Mouse (Mus musculus) midbrain, embryonic 15.5 days (tissue): ENCODE data around the gene Gtf3c4. TPM values are rescaled to one million over a fixed set of nuclear protein-coding genes. Genes with fewer than 3 reads are reported as not detected.

Experiments
- ATAC-seq: fragments of 200-750 bp; cut with Nextera tagmentation; replicated peaks from 2 replicates; pipeline ENCODE4 v1.8.0; 2017; ENCODE audit warnings: moderate TSS enrichment
- H3K27ac ChIP-seq: fragments of 300-500 bp; sonication (generic); 2 replicates; pipeline ENCODE4 v1.5.1; 2015; ENCODE audit warnings: mild to moderate bottlenecking, inconsistent platforms
- H3K27me3 ChIP-seq: fragments of 300-500 bp; sonication (generic); replicated peaks from 2 replicates; pipeline ENCODE4 v1.6.1; 2015; ENCODE audit warnings: inconsistent platforms
- H3K36me3 ChIP-seq: fragments of 300-500 bp; sonication (generic); replicated peaks from 2 replicates; pipeline ENCODE4 v1.6.1; 2015; ENCODE audit warnings: inconsistent platforms
- H3K4me1 ChIP-seq: fragments of 300-500 bp; sonication (generic); 2 replicates; pipeline ENCODE4 v1.6.1; 2015; ENCODE audit warnings: inconsistent platforms
- H3K4me2 ChIP-seq: fragments of 300-500 bp; sonication (generic); 2 replicates; pipeline ENCODE4 v1.6.1; 2015; ENCODE audit warnings: inconsistent platforms, mild to moderate bottlenecking, moderate library complexity
- H3K4me3 ChIP-seq: fragments of 300-500 bp; sonication (generic); 2 replicates; pipeline ENCODE4 v1.5.1; 2015; ENCODE audit warnings: mild to moderate bottlenecking, inconsistent platforms
- H3K9ac ChIP-seq: fragments of 300-500 bp; sonication (generic); 2 replicates; pipeline ENCODE4 v1.6.1; 2015; ENCODE audit warnings: mild to moderate bottlenecking, inconsistent platforms
- H3K9me3 ChIP-seq: fragments of 300-500 bp; sonication (generic); 2 replicates; pipeline ENCODE4 v1.6.1; 2016; ENCODE audit warnings: inconsistent platforms
- WGBS: fragments of 180-500 bp; shearing (Covaris S2); methylation state at CpG from one replicate; pipeline ENCODE4 v1.1.7; 2015; ENCODE audit warnings: mixed read lengths; 5-methylcytosine and 5-hydroxymethylcytosine counted together
- polyA plus RNA-seq: library from polyadenylated mRNA; unstranded; fragments of >200 nt; fragmentation: Nextera tagmentation; extraction: Ambion mirVana; gene quantifications from 2 replicates; pipeline ENCODE4 v1.2.1, GENCODE M21; 2015

Gtf3c4 gene
- polyA plus RNA-seq, 1 experiment from 2014 or later = 22.8 TPM

DNA sequence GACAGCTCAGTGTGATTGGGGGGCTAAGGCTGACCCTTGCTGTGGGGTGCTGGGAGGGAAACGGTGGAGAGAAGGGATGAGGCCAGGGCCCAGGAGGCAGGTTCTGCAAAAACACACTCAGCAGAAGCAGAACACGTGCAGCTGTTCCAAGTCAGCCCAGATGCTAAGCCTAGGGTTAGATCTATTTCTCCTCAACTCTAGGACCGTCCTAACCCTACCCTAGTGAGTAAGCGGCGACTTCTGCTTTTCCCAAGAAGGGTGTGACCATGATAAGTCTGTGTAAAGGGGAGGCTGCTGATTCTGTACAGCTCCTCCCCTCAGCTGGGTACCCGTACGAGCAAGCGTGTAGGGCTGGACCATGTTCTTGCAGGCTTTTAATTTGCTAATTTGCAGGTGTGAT, 43.9 kb downstream of the Gtf3c4 start:
- no peaks in the 10 kb centered on the region for H3K36me3 ChIP-seq
- H3K4me3 ChIP-seq = no peak overlapping the region
- no peak overlapping the region for H3K9ac ChIP-seq
- no peak for ATAC-seq
- peak overlapping the region; percentile 71; the same call in 1 of the 2 replicates for H3K27ac ChIP-seq
- H3K4me1 ChIP-seq = peaks cover 38% of the 10 kb centered on the region
- WGBS = 71% methylated on average over 8 of the region's 8 CpGs
- peaks cover 4% of the 10 kb centered on the region; the same call in 1 of the 2 replicates for H3K27me3 ChIP-seq
- no peaks in the 10 kb centered on the region for H3K9me3 ChIP-seq
- H3K4me2 ChIP-seq = no peak overlapping the region

DNA sequence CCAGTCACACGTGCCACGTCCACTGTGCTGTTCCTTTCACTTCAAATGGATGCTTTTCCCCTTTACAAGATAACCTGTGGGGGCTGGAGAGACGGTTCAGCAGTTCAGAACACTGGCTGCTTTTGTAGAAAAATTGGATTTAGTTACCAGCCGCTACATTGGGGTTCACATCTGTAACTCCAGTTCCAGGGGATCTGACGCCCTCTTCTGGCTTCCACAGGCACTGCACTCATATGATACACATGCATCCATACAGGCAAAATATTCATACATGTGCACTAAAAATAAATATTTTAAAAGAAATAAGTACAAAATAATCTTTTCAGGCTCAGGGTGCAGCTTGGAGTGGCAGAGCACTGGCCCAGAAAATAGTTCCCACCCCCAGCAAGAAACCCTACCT, 45.5 kb downstream of the Gtf3c4 start:
- Histone ChIP-seq H3K9ac (no peak overlapping the region), H3K27ac (no peak overlapping the region), H3K36me3 (no peaks in the 10 kb centered on the region), H3K4me3 (no peak overlapping the region), H3K4me2 (no peak overlapping the region), H3K27me3 (peaks cover 4% of the 10 kb centered on the region; the same call in 1 of the 2 replicates), H3K4me1 (peaks cover 38% of the 10 kb centered on the region), H3K9me3 (no peaks in the 10 kb centered on the region)
- no peak for ATAC-seq
- WGBS = 75% methylated on average over 5 of the region's 5 CpGs

DNA sequence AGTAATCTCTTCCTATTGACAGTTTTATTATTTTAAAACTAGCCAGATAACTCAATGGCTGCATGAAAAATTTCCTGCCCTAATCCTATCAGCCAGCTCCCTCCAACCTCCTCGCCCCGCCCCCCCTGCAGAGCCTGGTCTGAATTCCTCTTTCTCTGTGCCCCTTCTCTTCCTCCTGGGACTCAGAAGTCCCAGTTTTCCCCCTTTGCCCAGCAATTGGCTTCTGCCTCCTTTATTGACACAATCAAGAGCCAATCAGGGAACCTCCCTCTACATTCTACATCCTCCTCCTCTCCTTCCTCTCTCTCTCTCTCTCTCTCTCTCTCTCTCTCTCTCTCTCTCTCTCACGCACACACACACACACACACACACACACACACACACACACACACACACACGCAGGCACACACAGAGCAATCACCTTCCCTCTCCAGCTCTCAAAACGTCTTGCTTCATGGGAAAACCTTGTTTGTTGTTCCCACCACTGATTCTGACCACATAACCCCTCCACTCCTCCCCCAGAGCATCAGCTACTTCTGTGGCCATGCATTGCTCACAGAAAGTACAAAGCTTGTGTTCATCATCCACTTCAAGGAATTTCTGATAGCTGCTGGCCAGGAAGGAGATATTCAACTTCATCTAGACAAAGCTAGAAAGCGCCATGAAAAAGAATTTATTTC, 47.1 kb downstream of the Gtf3c4 start:
- Histone ChIP-seq H3K9me3 (no peaks in the 10 kb centered on the region), H3K9ac (peak overlapping the region; percentile 3; the same call in 1 of the 2 replicates), H3K27me3 (peaks cover 4% of the 10 kb centered on the region; the same call in 1 of the 2 replicates), H3K27ac (peak overlapping the region; percentile 69), H3K36me3 (no peaks in the 10 kb centered on the region), H3K4me1 (peaks cover 30% of the 10 kb centered on the region), H3K4me3 (peak overlapping the region; percentile 19; the same call in 1 of the 2 replicates), H3K4me2 (peak overlapping the region; percentile 47)
- WGBS = 25% methylated on average over 5 of the region's 6 CpGs
- ATAC-seq = peak; percentile 70

DNA sequence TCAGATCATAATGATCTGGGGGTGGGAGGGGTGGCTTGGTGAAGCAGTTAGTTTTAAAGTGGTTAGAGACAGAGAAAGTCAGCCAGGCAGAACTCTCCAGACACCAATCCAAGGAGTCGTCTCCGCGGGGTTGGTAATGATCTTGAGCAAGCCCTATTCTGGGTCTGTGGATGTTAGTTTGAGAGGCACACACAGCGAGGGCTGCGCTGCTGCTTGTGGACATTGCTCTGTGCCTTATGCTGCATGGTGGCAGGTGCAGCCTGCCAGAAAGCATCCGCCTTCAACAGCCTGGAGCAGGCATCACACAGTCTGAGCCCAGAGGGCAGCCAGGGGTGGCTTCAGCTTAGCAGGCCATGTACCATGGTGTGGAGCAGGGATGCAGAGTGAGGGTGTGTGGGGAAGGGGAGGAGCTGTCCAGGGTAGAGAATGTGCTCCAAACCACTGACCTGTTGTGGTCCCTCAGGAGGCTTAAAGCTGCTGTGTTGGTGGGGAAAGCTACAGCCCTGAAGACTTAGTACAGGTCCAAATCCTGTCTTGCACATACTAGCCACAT, 53.0 kb downstream of the Gtf3c4 start:
- no peak overlapping the region for H3K4me3 ChIP-seq
- no peak overlapping the region for H3K27ac ChIP-seq
- ATAC-seq = no peak
- no peak overlapping the region for H3K4me2 ChIP-seq
- no peak overlapping the region for H3K9ac ChIP-seq
- peaks cover 4% of the 10 kb centered on the region; the same call in 1 of the 2 replicates for H3K27me3 ChIP-seq
- WGBS = 63% methylated on average over 6 of the region's 6 CpGs
- H3K9me3 ChIP-seq = no peaks in the 10 kb centered on the region
- peaks cover 11% of the 10 kb centered on the region for H3K4me1 ChIP-seq
- no peaks in the 10 kb centered on the region for H3K36me3 ChIP-seq

DNA sequence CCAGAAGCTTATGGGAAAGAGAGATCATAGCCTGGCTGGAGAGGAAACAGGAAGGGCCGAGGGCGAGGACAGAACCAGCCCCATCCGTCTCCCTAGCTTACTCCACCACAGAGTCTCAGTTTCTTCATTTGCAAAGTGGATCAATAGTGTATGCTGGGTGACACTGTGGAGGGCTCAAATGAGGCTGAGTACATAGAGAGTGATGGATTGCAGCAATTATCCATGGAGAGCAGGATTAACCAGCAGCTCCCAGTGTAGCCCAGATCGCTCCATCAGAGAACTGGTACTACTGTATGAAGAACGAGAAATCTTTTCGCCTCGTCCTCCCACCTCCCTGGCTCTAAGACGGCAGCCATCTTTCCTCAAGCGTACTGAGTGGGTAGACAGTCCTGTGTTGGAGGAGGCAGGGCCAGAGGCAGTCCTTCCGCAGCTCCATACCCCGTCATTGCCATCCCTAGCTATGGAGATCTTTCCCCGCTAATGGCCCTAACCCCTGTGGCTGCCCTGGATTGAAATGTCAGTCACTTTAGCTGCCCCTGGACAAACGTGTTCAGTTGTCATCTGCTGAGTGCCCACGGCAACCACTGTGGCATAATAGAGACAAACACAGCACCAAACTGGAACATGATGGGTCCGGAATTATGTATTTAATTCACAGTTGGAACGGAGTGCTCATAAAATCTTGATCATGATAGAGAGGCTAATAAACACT, 53.6 kb downstream of the Gtf3c4 start:
- WGBS = 65% methylated on average over 16 of the region's 16 CpGs
- no peak for ATAC-seq
- Histone ChIP-seq H3K27ac (no peak overlapping the region), H3K4me2 (no peak overlapping the region), H3K4me1 (peaks cover 11% of the 10 kb centered on the region), H3K4me3 (no peak overlapping the region), H3K9ac (no peak overlapping the region), H3K36me3 (no peaks in the 10 kb centered on the region), H3K27me3 (peaks cover 1% of the 10 kb centered on the region; the same call in 1 of the 2 replicates), H3K9me3 (no peaks in the 10 kb centered on the region)

DNA sequence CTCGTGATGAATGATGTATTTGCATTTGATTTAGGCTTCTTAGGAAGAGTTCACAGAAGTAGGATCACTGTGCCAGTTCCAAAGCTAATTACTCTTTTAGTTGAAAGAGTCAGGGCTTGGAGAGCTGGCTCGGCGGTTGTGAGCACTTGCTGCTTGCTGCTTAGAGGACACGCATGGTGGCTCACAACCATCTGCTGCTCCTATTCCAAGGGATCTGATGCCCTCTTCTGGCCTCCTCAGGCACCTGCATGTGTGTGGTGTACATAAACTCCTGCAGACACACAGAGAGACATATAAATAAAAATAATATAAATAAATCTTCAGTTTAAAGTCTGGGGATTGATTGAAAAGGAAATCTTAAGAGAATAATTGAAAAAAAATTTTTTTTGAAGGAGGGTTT, 58.9 kb downstream of the Gtf3c4 start:
- Histone ChIP-seq H3K27me3 (no peaks in the 10 kb centered on the region; the same call in 1 of the 2 replicates), H3K9ac (no peak overlapping the region), H3K4me3 (no peak overlapping the region), H3K4me2 (no peak overlapping the region), H3K9me3 (no peaks in the 10 kb centered on the region), H3K27ac (no peak overlapping the region), H3K4me1 (0 out of 2 replicates have a peak, but pooled peaks cover 4% of the 10 kb centered on the region), H3K36me3 (no peaks in the 10 kb centered on the region)
- ATAC-seq = no peak
- 88% methylated on average over 4 of the region's 4 CpGs for WGBS

DNA sequence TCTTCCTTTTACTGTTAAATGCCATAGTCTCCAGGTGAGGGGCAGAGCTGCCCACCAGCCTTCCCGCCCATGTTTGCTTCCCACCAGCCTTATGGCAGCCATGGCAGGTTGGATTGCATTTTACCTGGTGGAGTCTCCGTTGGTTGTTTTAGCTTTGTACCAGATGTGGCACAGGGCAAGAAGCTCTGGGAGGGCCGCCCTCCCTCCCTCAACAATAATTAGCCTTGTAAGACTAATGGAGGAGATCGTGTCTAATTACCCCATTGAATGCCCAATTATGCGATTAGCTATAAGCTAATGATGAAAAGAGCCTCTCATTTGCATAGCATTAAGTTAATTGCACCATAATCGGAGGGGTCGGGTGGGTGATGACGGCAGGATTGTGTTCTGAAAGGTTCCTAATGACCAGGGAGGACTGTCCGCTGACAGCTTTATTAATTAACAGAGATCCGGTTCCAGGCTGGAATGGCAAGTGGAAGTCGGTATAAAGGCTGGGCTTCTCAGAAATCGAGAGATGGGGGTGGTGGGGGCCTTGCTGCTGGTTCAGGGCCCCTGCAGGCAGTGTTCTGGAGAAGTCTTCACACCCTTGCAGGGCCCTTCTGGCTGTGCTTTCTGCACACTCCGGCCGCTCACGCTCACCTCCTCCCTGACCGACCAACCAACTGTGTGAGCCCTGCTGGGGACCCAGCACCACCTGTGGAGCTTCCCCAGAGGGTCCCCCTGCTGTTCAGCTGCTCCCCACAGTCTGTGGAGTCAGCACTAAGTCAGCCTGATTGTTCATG, 60.0 kb downstream of the Gtf3c4 start:
- Histone ChIP-seq H3K4me1 (0 out of 2 replicates have a peak, but pooled peaks cover 1% of the 10 kb centered on the region), H3K27me3 (no peaks in the 10 kb centered on the region; the same call in 1 of the 2 replicates), H3K36me3 (no peaks in the 10 kb centered on the region), H3K9ac (no peak overlapping the region), H3K27ac (no peak overlapping the region), H3K4me3 (no peak overlapping the region), H3K9me3 (no peaks in the 10 kb centered on the region), H3K4me2 (no peak overlapping the region)
- no peak for ATAC-seq
- 63% methylated on average over 16 of the region's 16 CpGs for WGBS

DNA sequence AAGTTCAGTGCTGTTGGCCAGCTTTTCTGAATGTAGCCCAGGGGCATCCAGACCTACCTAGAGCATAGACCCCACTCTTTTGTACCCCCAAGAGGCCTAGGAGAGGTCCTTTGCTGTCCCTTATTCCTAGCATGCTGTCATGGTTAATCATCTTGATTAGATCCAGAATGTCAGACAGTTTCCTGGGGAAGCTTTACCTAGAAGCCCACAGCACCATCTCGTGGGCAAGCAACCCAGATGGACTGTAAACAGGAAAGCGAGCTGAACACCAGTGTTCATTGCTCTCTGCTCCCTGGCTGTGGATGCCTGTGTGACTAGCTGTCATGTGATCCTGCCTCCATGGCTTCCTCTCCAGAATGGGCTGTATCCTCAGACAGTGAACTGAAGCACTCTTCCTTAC, 63.4 kb downstream of the Gtf3c4 start:
- H3K27me3 ChIP-seq = peaks cover 3% of the 10 kb centered on the region; the same call in 1 of the 2 replicates
- no peak overlapping the region for H3K4me2 ChIP-seq
- no peak overlapping the region for H3K9ac ChIP-seq
- WGBS = 79% methylated on average over 2 of the region's 2 CpGs
- no peak overlapping the region for H3K27ac ChIP-seq
- no peak for ATAC-seq
- H3K9me3 ChIP-seq = no peaks in the 10 kb centered on the region
- H3K36me3 ChIP-seq = no peaks in the 10 kb centered on the region
- H3K4me1 ChIP-seq = 0 out of 2 replicates have a peak, but pooled peaks cover 5% of the 10 kb centered on the region
- no peak overlapping the region for H3K4me3 ChIP-seq

DNA sequence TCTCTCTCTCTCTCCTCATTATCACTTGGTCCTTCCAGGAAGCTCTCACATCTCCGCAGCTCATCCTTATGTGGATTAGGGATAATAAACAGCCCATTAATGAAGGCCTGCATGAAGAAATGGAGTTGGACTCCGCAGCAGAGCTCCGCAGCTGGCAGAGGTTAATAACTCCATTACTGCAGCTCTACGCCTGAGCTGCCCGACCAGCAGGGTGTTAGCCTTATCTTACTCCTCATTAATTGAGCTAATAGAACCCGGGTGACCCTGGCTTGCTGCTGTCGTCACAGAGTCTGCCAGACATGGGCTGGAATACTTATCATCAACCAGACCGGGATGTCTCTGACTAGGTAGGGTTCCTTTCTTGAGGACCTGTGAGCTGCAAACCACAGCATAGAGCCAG, 66.1 kb downstream of the Gtf3c4 start:
- ATAC-seq = peak; percentile 71
- H3K36me3 ChIP-seq = no peaks in the 10 kb centered on the region
- H3K4me2 ChIP-seq = no peak overlapping the region
- 42% methylated on average over 8 of the region's 8 CpGs for WGBS
- peaks cover 13% of the 10 kb centered on the region for H3K4me1 ChIP-seq
- H3K9ac ChIP-seq = no peak overlapping the region
- peak overlapping the region; percentile 56; the same call in 1 of the 2 replicates for H3K27ac ChIP-seq
- no peak overlapping the region for H3K4me3 ChIP-seq
- peaks cover 3% of the 10 kb centered on the region; the same call in 1 of the 2 replicates for H3K27me3 ChIP-seq
- H3K9me3 ChIP-seq = no peaks in the 10 kb centered on the region
